8 mouse cellular contexts compared by ENCODE assay signal in the genomic region with DNA sequence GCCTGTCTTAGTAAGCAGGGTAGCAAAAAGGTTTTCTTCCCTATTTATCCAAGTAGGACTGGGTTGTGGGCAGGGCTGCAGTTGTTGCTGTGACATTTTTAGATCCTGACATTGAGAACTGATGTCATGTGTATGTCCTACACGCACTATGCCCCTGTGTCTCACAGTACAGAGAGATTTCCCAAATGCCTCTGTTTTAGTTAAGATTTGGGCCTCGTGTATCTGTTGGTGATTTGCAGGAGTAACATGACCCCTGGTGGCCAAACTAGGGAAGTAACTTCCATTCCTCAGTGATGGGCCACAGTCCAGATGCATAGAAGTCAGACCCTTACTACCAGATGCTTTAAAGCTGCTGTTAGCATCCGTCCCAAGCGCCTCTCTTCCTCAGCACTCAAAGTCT. TPM values are rescaled to one million over a fixed set of nuclear protein-coding genes. Genes with fewer than 3 reads are reported as not detected.
DNase-seq lines count a peak whose midpoint lies in the region; ATAC-seq lines count a peak whose summit lies in the region.

No protein-coding gene starts in this region.

- H3K27ac ChIP-seq in forebrain, embryonic 14.5 days (ENCODE audit: low read depth, low read length): no peak overlapping the region
- H3K27ac ChIP-seq in intestine, embryonic 14.5 days (ENCODE audit: low read depth): peak overlapping the region; percentile 51; the same call in 1 of the 2 replicates
- H3K27ac ChIP-seq in neural tube, embryonic 14.5 days (ENCODE audit: low read depth, low read length): no peak overlapping the region

- DNase-seq in 416B (ENCODE audit: low read depth): peak; percentile 84
- DNase-seq in CD4-positive helper T cell, adult 2 months (ENCODE audit: low read depth, low spot score): peak; percentile 76
- DNase-seq in cerebellum, adult 11-12 months: peak; percentile 66
- DNase-seq in forebrain, embryonic 14.5 days (ENCODE audit: low spot score): peak; percentile 88
- peak; percentile 75 for DNase-seq in intestine, embryonic 14.5 days (ENCODE audit: low spot score)
- peak; percentile 63 for DNase-seq in liver
- DNase-seq in urinary bladder, postnatal 4 days (ENCODE audit: low spot score in 2 of 2): no peak

- WGBS in forebrain, embryonic 14.5 days: 5% methylated on average over 4 of the region's 4 CpGs
- WGBS in intestine, embryonic 14.5 days: 7% methylated on average over 4 of the region's 4 CpGs
- 4% methylated on average over 4 of the region's 4 CpGs for WGBS in neural tube, embryonic 14.5 days

- peak; percentile 22 for ATAC-seq in forebrain, embryonic 14.5 days
- peak; percentile 14; the same call in 1 of the 2 replicates for ATAC-seq in intestine, embryonic 14.5 days (replicated peaks; ENCODE audit: low FRiP score, low TSS enrichment, low read depth)
- 0 out of 2 replicates have a peak, but pooled peaks have one; percentile 5 for ATAC-seq in neural tube, embryonic 14.5 days (ENCODE audit: low read depth)

- no peaks in the 10 kb centered on the region for H3K36me3 ChIP-seq in forebrain, embryonic 14.5 days (ENCODE audit: control insufficient read depth, insufficient read depth, low read length)
- H3K36me3 ChIP-seq in intestine, embryonic 14.5 days (ENCODE audit: control insufficient read depth, insufficient read depth, low read length): no peaks in the 10 kb centered on the region
- no peaks in the 10 kb centered on the region for H3K36me3 ChIP-seq in neural tube, embryonic 14.5 days (ENCODE audit: control insufficient read depth, insufficient read depth, low read length)

- H3K4me2 ChIP-seq in forebrain, embryonic 14.5 days (ENCODE audit: low read length): no peak overlapping the region
- no peak overlapping the region for H3K4me2 ChIP-seq in intestine, embryonic 14.5 days (ENCODE audit: low read length)
- no peak overlapping the region for H3K4me2 ChIP-seq in neural tube, embryonic 14.5 days (ENCODE audit: low read depth, low read length)

- peaks cover 2% of the 10 kb centered on the region for H3K4me1 ChIP-seq in forebrain, embryonic 14.5 days (ENCODE audit: control insufficient read depth, insufficient read depth, low read length)
- peaks cover 19% of the 10 kb centered on the region for H3K4me1 ChIP-seq in intestine, embryonic 14.5 days (replicated peaks; ENCODE audit: control insufficient read depth, insufficient read depth, low read length)
- peaks cover 7% of the 10 kb centered on the region for H3K4me1 ChIP-seq in neural tube, embryonic 14.5 days (ENCODE audit: control insufficient read depth, insufficient read depth, low read length)

- H3K9ac ChIP-seq in forebrain, embryonic 14.5 days (ENCODE audit: low read length): no peak overlapping the region; the same call in 1 of the 2 replicates
- no peak overlapping the region for H3K9ac ChIP-seq in intestine, embryonic 14.5 days (ENCODE audit: low read length)
- H3K9ac ChIP-seq in neural tube, embryonic 14.5 days (replicated peaks; ENCODE audit: low read depth, low read length): no peak overlapping the region

- H3K4me3 ChIP-seq in forebrain, embryonic 14.5 days (ENCODE audit: low read depth, low read length): no peak overlapping the region
- no peak overlapping the region for H3K4me3 ChIP-seq in intestine, embryonic 14.5 days (ENCODE audit: low read depth, low read length)
- H3K4me3 ChIP-seq in neural tube, embryonic 14.5 days (ENCODE audit: low read depth, low read length): no peak overlapping the region

- H3K9me3 ChIP-seq in forebrain, embryonic 14.5 days (replicated peaks; ENCODE audit: control insufficient read depth, low read length): no peaks in the 10 kb centered on the region
- no peaks in the 10 kb centered on the region for H3K9me3 ChIP-seq in intestine, embryonic 14.5 days (ENCODE audit: control insufficient read depth, low read length)
- H3K9me3 ChIP-seq in neural tube, embryonic 14.5 days (ENCODE audit: control insufficient read depth, low read length): no peaks in the 10 kb centered on the region

- no peaks in the 10 kb centered on the region for H3K27me3 ChIP-seq in forebrain, embryonic 14.5 days (replicated peaks; ENCODE audit: control insufficient read depth, insufficient read depth, low read length)
- no peaks in the 10 kb centered on the region for H3K27me3 ChIP-seq in intestine, embryonic 14.5 days (replicated peaks; ENCODE audit: control insufficient read depth, insufficient read depth, low read length)
- no peaks in the 10 kb centered on the region for H3K27me3 ChIP-seq in neural tube, embryonic 14.5 days (ENCODE audit: control insufficient read depth, insufficient read depth, low read length)

RNA-seq across cellular contexts. Expression of a gene that starts 11.4 kb away (rescaled TPM):
- polyA plus RNA-seq in forebrain, embryonic 14.5 days (2014; fragmentation: Nextera tagmentation; extraction: Ambion mirVana): 61.1 and 66.1 TPM in 2 replicates
- polyA plus RNA-seq in intestine, embryonic 14.5 days (2014; fragmentation: Nextera tagmentation; extraction: Ambion mirVana): 74.2 and 74.8 TPM in 2 replicates
- 72.1 and 82.2 TPM in 2 replicates for polyA plus RNA-seq in neural tube, embryonic 14.5 days (2014; fragmentation: Nextera tagmentation; extraction: Ambion mirVana)

RNA-seq across cellular contexts. Expression of a gene that starts 16.7 kb away (rescaled TPM):
- polyA plus RNA-seq in forebrain, embryonic 14.5 days (2014; fragmentation: Nextera tagmentation; extraction: Ambion mirVana): 0.21 and 0.81 TPM in 2 replicates
- polyA plus RNA-seq in intestine, embryonic 14.5 days (2014; fragmentation: Nextera tagmentation; extraction: Ambion mirVana): 2.3 and 3.0 TPM in 2 replicates
- 0.70 and 0.91 TPM in 2 replicates for polyA plus RNA-seq in neural tube, embryonic 14.5 days (2014; fragmentation: Nextera tagmentation; extraction: Ambion mirVana)

RNA-seq across cellular contexts. Expression of a gene that starts 34.9 kb away (rescaled TPM):
- 10.2 and 14.8 TPM in 2 replicates for polyA plus RNA-seq in forebrain, embryonic 14.5 days (2014; fragmentation: Nextera tagmentation; extraction: Ambion mirVana)
- 11.4 and 13.4 TPM in 2 replicates for polyA plus RNA-seq in intestine, embryonic 14.5 days (2014; fragmentation: Nextera tagmentation; extraction: Ambion mirVana)
- polyA plus RNA-seq in neural tube, embryonic 14.5 days (2014; fragmentation: Nextera tagmentation; extraction: Ambion mirVana): 16.8 and 19.8 TPM in 2 replicates

RNA-seq across cellular contexts. Expression of a gene that starts 44.9 kb away (rescaled TPM):
- polyA plus RNA-seq in forebrain, embryonic 14.5 days (2014; fragmentation: Nextera tagmentation; extraction: Ambion mirVana): 178 and 181 TPM in 2 replicates
- polyA plus RNA-seq in intestine, embryonic 14.5 days (2014; fragmentation: Nextera tagmentation; extraction: Ambion mirVana): 94.4 and 108 TPM in 2 replicates
- polyA plus RNA-seq in neural tube, embryonic 14.5 days (2014; fragmentation: Nextera tagmentation; extraction: Ambion mirVana): 105 and 116 TPM in 2 replicates

RNA-seq across cellular contexts. Expression of a gene that starts 47.3 kb away (rescaled TPM):
- polyA plus RNA-seq in forebrain, embryonic 14.5 days (2014; fragmentation: Nextera tagmentation; extraction: Ambion mirVana): 46.8 and 52.7 TPM in 2 replicates
- polyA plus RNA-seq in intestine, embryonic 14.5 days (2014; fragmentation: Nextera tagmentation; extraction: Ambion mirVana): 72.1 and 75.2 TPM in 2 replicates
- 45.0 and 49.6 TPM in 2 replicates for polyA plus RNA-seq in neural tube, embryonic 14.5 days (2014; fragmentation: Nextera tagmentation; extraction: Ambion mirVana)

Comparison
In these comparisons a context has a peak if more than half of its experiments do, and no peak if none do; other contexts are left out.
1. DNase-seq: peak in 416B (single experiment), CD4-positive helper T cell, adult 2 months (single experiment), cerebellum, adult 11-12 months (single experiment), forebrain, embryonic 14.5 days (single experiment), intestine, embryonic 14.5 days (single experiment) and liver (single experiment); none in urinary bladder, postnatal 4 days (0 of 2).
2. Peak in every context shown above with its lines, with median percentiles within 50 percentile points of each other: ATAC-seq.